Mouse (Mus musculus) liver, embryonic 15.5 days (tissue): ENCODE measurements around the gene Tle2. TPM values are rescaled to one million over a fixed set of nuclear protein-coding genes. Genes with fewer than 3 reads are reported as not detected.
A peak's percentile ranks its signal among the peaks of the same experiment; 100 is the strongest.

ENCODE experiments used
- ATAC-seq: fragments of 200-750 bp; cut with Nextera tagmentation; 2 replicates; pipeline ENCODE4 v1.8.0; 2017; ENCODE audit warnings: moderate number of reproducible peaks, mild to moderate bottlenecking, moderate library complexity; ENCODE audit not compliant: insufficient read depth
- H3K27ac ChIP-seq: fragments of 300-500 bp; sonication (generic); replicated peaks from 2 replicates; pipeline ENCODE4 v1.5.1; 2015; ENCODE audit warnings: mild to moderate bottlenecking, inconsistent platforms
- H3K27me3 ChIP-seq: fragments of 300-500 bp; sonication (generic); 2 replicates; pipeline ENCODE4 v1.6.1; 2015; ENCODE audit warnings: mild to moderate bottlenecking, inconsistent platforms
- H3K36me3 ChIP-seq: fragments of 300-500 bp; sonication (generic); replicated peaks from 2 replicates; pipeline ENCODE4 v1.6.1; 2015; ENCODE audit warnings: moderate library complexity, mild to moderate bottlenecking, inconsistent platforms
- H3K4me1 ChIP-seq: fragments of 300-500 bp; sonication (generic); replicated peaks from 2 replicates; pipeline ENCODE4 v1.6.1; 2015; ENCODE audit warnings: inconsistent platforms
- H3K4me2 ChIP-seq: fragments of 300-500 bp; sonication (generic); 2 replicates; pipeline ENCODE4 v1.6.1; 2015; ENCODE audit warnings: moderate library complexity, mild to moderate bottlenecking, inconsistent platforms
- H3K4me3 ChIP-seq: fragments of 300-500 bp; sonication (generic); replicated peaks from 2 replicates; pipeline ENCODE4 v1.5.1; 2015; ENCODE audit warnings: mild to moderate bottlenecking, inconsistent platforms
- H3K9ac ChIP-seq: fragments of 300-500 bp; sonication (generic); 2 replicates; pipeline ENCODE4 v1.6.1; 2015; ENCODE audit warnings: moderate library complexity, mild to moderate bottlenecking, inconsistent platforms
- H3K9me3 ChIP-seq: fragments of 300-500 bp; sonication (generic); replicated peaks from 2 replicates; pipeline ENCODE4 v1.6.1; 2016; ENCODE audit warnings: inconsistent platforms
- WGBS: fragments of 180-500 bp; shearing (Covaris S2); methylation state at CpG from one replicate; pipeline ENCODE4 v1.1.7; 2015; ENCODE audit warnings: mixed read lengths; ENCODE audit not compliant: insufficient replicate concordance; 5-methylcytosine and 5-hydroxymethylcytosine counted together
- polyA plus RNA-seq: library from polyadenylated mRNA; unstranded; fragments of >200 nt; fragmentation: Nextera tagmentation; extraction: Ambion mirVana; gene quantifications from 2 replicates; pipeline ENCODE4 v1.2.1, GENCODE M21; 2015

The Tle2 gene
- polyA plus RNA-seq = 2.2 and 2.6 TPM in 2 replicates

DNA sequence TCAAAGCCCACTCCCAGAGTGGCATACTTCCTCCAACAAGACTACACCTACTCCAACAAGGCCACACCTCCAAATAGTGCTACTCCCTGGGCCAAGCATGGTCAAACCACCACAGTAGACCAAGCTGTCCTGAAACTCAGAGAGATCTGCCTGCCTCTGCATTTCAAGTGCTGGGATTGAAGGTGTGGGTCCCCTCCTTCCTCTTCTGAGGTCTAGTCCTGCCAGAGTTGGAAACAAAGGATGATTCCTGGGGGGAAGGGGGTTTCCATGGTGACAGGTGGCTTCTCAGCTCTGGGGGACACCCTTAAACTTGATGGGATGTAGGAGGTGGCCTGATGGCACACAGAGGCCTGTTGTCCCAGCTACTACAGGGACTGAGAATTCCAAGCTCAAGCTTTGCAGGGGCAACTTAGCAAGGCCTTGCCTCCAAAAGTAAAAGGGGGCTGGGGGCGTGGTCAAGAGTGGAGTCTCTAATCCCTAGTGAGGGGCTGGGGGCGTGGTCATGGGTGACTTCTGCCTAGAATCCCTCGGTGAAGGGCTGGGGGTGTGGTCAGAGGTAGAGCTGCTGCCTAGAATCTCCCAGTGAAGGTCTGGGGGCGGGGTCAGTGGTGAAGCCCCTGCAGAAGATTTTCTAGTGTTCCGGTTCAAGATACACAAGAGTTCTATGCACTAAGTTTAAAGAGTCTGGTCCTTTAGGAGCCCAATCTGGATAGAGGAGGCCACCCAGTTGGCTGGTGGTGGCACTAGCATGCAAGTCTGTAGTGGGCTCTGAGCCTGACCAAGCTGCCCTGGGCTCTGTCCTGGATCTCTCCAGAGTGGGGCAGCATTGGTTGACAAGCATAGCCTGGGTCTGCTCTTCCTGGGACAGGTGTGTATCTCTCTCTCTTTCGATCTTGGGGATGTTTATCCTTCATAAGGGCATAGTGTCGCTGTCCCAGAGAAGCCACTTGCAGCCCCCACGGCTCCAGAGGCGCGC lies at the start of gene Tle2:
Gene Tle2 (plus strand): TSS at position 481 of the 976 bp plus-strand sequence.
- 25% methylated on average over 10 of the region's 10 CpGs for WGBS
- Histone ChIP-seq H3K9me3 (no peaks in the 10 kb centered on the region), H3K36me3 (no peaks in the 10 kb centered on the region), H3K27ac (no peak within 1 kb of the TSS; the same call in 1 of the 2 replicates), H3K4me2 (peak within 1 kb of the TSS; percentile 95), H3K27me3 (peaks cover 79% of the 10 kb centered on the region), H3K4me1 (peaks cover 70% of the 10 kb centered on the region), H3K9ac (peak within 1 kb of the TSS; percentile 39; the same call in 1 of the 2 replicates), H3K4me3 (peak within 1 kb of the TSS; percentile 56)
- no peak for ATAC-seq

- no peaks in the 10 kb centered on the region for H3K9me3 ChIP-seq
- H3K4me2 ChIP-seq = peak overlapping the region; percentile 69
- H3K4me3 ChIP-seq = peak overlapping the region; percentile 15; the same call in 1 of the 2 replicates
- peaks cover 13% of the 10 kb centered on the region for H3K36me3 ChIP-seq
- WGBS = 14% methylated on average over 13 of the region's 13 CpGs
- 0 out of 2 replicates have a peak, but pooled peaks cover 4% of the 10 kb centered on the region for H3K27me3 ChIP-seq
- peak; percentile 54 for ATAC-seq
- peaks cover 40% of the 10 kb centered on the region for H3K4me1 ChIP-seq
- peak overlapping the region; percentile 78 for H3K27ac ChIP-seq
- no peak overlapping the region for H3K9ac ChIP-seq
These were observed 49.2 kb upstream of the Tle2 start for GRCm38 (mm10) chr10:81525017-81525694.

DNA sequence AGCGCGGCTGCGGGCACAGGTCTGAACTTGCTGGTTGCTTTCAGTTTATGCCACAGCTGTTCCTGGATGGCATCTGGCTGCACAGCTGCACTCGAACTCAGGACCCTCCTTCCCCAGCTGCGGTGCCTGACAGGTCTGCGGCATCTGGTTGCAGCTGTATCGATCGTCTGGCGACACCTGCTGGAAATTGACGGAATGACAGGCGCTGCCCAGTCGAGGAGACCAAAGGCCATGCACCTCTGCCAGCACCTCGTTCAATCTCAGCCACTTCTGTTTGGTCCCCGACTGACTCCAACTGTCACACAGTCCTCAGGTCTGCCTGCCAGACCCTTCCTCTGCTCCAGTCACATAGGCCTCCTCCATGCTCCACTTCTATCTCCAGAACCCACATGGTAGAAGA lies 47.6 kb upstream of the Tle2 start:
- Histone ChIP-seq H3K36me3 (peaks cover 29% of the 10 kb centered on the region), H3K4me1 (peaks cover 34% of the 10 kb centered on the region), H3K27me3 (no peaks in the 10 kb centered on the region), H3K4me3 (no peak overlapping the region), H3K4me2 (no peak overlapping the region), H3K9ac (no peak overlapping the region), H3K27ac (no peak overlapping the region), H3K9me3 (no peaks in the 10 kb centered on the region)
- WGBS = 9% methylated on average over 14 of the region's 14 CpGs
- ATAC-seq = no peak

- Histone ChIP-seq H3K4me1 (peaks cover 12% of the 10 kb centered on the region; the same call in 1 of the 2 replicates), H3K4me3 (no peak overlapping the region), H3K9me3 (no peaks in the 10 kb centered on the region), H3K27ac (no peak overlapping the region), H3K9ac (no peak overlapping the region), H3K36me3 (peaks cover 59% of the 10 kb centered on the region), H3K4me2 (no peak overlapping the region), H3K27me3 (no peaks in the 10 kb centered on the region)
- WGBS = 81% methylated on average over 16 of the region's 16 CpGs
- no peak for ATAC-seq
These were observed 39.5 kb upstream of the Tle2 start for GRCm38 (mm10) chr10:81534826-81535225.

GRCm38 (mm10) chr10:81536734-81537133 lies 37.6 kb upstream of the Tle2 start:
- peaks cover 26% of the 10 kb centered on the region for H3K4me1 ChIP-seq
- H3K4me2 ChIP-seq = no peak overlapping the region
- ATAC-seq = no peak

DNA sequence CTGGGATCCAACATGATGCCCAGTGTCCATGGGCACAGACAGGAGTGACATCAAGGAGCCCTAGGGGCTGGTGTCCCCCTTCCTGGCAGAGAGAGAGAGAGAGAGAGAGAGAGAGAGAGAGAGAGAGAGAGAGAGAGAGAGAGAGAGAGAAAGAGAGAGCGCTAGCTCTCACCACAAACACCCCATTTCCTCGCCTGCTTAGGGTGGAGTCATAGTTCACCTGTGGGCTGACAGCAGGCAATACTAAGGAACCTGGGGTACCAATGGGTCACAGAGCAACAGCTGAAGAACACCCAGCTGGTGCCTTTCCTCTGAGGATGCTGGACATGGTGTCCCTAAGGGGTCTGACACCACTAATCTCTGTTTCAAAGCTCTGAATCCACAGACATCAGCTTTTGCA lies 36.9 kb upstream of the Tle2 start:
- H3K4me1 ChIP-seq = peaks cover 33% of the 10 kb centered on the region
- peaks cover 39% of the 10 kb centered on the region for H3K36me3 ChIP-seq
- ATAC-seq = no peak
- H3K4me2 ChIP-seq = no peak overlapping the region
- no peaks in the 10 kb centered on the region for H3K9me3 ChIP-seq
- H3K9ac ChIP-seq = no peak overlapping the region
- 51% methylated on average over 2 of the region's 2 CpGs for WGBS
- no peaks in the 10 kb centered on the region for H3K27me3 ChIP-seq
- H3K4me3 ChIP-seq = no peak overlapping the region
- H3K27ac ChIP-seq = no peak overlapping the region

More at GRCm38 (mm10) chr10:81536734-81537133, 37.6 kb upstream of the Tle2 start:
- Histone ChIP-seq H3K36me3 (peaks cover 44% of the 10 kb centered on the region), H3K27me3 (no peaks in the 10 kb centered on the region), H3K27ac (no peak overlapping the region), H3K9me3 (no peaks in the 10 kb centered on the region), H3K9ac (no peak overlapping the region), H3K4me3 (no peak overlapping the region)
- 58% methylated on average over 6 of the region's 6 CpGs for WGBS

GRCm38 (mm10) chr10:81538321-81539048 lies 35.9 kb upstream of the Tle2 start:
- 67% methylated on average over 3 of the region's 3 CpGs for WGBS
- H3K9me3 ChIP-seq = no peaks in the 10 kb centered on the region
- no peak overlapping the region for H3K27ac ChIP-seq
- no peak overlapping the region for H3K4me2 ChIP-seq
- H3K4me1 ChIP-seq = peaks cover 44% of the 10 kb centered on the region
- H3K4me3 ChIP-seq = no peak overlapping the region
- ATAC-seq = no peak
- H3K27me3 ChIP-seq = no peaks in the 10 kb centered on the region
- H3K9ac ChIP-seq = no peak overlapping the region
- H3K36me3 ChIP-seq = peaks cover 28% of the 10 kb centered on the region

- peaks cover 67% of the 10 kb centered on the region for H3K4me1 ChIP-seq
- peak overlapping the region; percentile 95 for H3K4me2 ChIP-seq
- 61% methylated on average over 5 of the region's 5 CpGs for WGBS
- H3K9ac ChIP-seq = no peak overlapping the region
- H3K36me3 ChIP-seq = peaks cover 14% of the 10 kb centered on the region
- no peak for ATAC-seq
- no peak overlapping the region for H3K4me3 ChIP-seq
- no peaks in the 10 kb centered on the region for H3K9me3 ChIP-seq
- no peaks in the 10 kb centered on the region for H3K27me3 ChIP-seq
- H3K27ac ChIP-seq = peak overlapping the region; percentile 52
These were observed 33.0 kb upstream of the Tle2 start for GRCm38 (mm10) chr10:81541363-81541762.

DNA sequence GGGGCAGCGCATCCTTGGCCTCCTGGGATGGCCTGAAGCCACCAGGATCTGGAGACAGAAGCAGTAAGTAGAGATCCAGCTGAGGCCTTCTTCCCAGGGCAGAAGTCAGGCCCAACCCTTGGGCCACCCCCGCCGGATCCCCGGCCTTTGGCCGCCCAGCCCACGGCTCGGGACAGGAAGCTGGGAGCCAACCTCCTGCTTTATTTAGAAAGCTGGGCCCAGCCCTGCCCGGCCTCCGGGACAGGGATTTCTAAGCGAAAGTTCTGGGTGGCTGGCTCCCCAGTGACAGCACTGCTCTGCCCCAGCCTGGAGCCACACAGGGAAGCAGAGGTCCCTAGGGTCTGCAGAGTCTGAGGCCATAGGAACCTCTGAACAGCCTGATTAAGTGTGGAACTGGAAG lies 32.6 kb upstream of the Tle2 start:
- Histone ChIP-seq H3K27me3 (no peaks in the 10 kb centered on the region), H3K9me3 (no peaks in the 10 kb centered on the region), H3K36me3 (peaks cover 14% of the 10 kb centered on the region), H3K4me3 (0 out of 2 replicates have a peak overlapping the region, but pooled peaks have one; percentile 84), H3K9ac (no peak overlapping the region), H3K27ac (peak overlapping the region; percentile 52), H3K4me1 (peaks cover 71% of the 10 kb centered on the region), H3K4me2 (peak overlapping the region; percentile 95)
- ATAC-seq = no peak
- WGBS = 66% methylated on average over 10 of the region's 10 CpGs

DNA sequence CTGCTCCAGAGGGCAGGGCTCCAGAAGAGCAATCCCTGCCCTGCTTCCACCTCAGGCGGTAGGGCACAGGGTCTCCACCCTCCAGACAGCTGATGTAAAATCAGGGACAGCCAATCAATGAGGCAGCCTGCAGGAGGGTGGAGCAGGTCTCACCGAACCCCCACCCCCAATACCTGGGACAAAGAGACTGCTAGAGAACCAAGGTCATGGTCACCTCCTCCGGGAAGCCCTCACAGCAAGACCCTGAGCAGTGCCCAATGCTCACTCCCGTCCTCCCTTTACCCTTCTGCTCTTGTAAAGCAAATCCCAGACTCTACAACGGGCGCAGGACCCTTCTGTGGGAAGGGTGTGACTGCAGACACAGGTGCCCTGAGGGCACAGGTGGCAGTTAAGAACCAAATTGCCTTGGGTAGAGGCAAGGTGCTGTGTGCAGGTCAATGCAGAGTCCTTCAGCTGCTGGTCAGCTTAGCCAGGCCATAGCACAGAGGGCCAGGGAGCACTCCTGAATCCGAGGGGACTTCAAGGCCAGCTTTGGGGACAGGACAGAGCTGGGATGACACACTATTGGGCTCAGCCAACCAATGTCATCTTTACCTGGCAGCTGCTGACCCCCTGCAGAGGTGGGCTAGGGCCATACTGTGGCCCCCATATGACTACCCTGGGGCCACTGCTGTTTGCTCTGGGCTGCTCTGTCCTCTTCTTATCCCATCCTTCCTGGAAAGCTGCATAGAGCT lies 31.5 kb upstream of the Tle2 start:
- 66% methylated on average over 7 of the region's 7 CpGs for WGBS

More for the DNA sequence above, 31.5 kb upstream of the Tle2 start:
- no peaks in the 10 kb centered on the region for H3K27me3 ChIP-seq
- H3K9me3 ChIP-seq = no peaks in the 10 kb centered on the region
- H3K4me1 ChIP-seq = peaks cover 73% of the 10 kb centered on the region
- peaks cover 14% of the 10 kb centered on the region for H3K36me3 ChIP-seq
- H3K4me3 ChIP-seq = peak overlapping the region; percentile 84; the same call in 1 of the 2 replicates
- peak overlapping the region; percentile 95 for H3K4me2 ChIP-seq
- H3K27ac ChIP-seq = no peak overlapping the region; the same call in none of the 2 replicates
- H3K9ac ChIP-seq = peak overlapping the region; percentile 88; the same call in 1 of the 2 replicates
- no peak for ATAC-seq
